Mouse (Mus musculus) limb, embryonic 12.5 days (tissue): ENCODE data around the gene Acbd5. TPM values are rescaled to one million over a fixed set of nuclear protein-coding genes. Genes with fewer than 3 reads are reported as not detected.

Experiments
- ATAC-seq: fragments of 200-750 bp; cut with Nextera tagmentation; 2 replicates; pipeline ENCODE4 v1.8.0; 2017; ENCODE audit warnings: low read depth, moderate TSS enrichment; ENCODE audit not compliant: insufficient number of reproducible peaks, insufficient read depth, low FRiP score, low TSS enrichment
- H3K27ac ChIP-seq: fragments of 300-500 bp; sonication (generic); 2 replicates; pipeline ENCODE4 v1.5.1; 2016; ENCODE audit warnings: mild to moderate bottlenecking, moderate library complexity
- H3K27me3 ChIP-seq: fragments of 300-500 bp; sonication (generic); 2 replicates; pipeline ENCODE4 v1.6.1; 2016; ENCODE audit warnings: mild to moderate bottlenecking, moderate library complexity
- H3K36me3 ChIP-seq: fragments of 300-500 bp; sonication (generic); 2 replicates; pipeline ENCODE4 v1.6.1; 2016; ENCODE audit warnings: mild to moderate bottlenecking, moderate library complexity
- H3K4me1 ChIP-seq: fragments of 300-500 bp; sonication (generic); replicated peaks from 2 replicates; pipeline ENCODE4 v1.6.1; 2016
- H3K4me2 ChIP-seq: fragments of 300-500 bp; sonication (generic); 2 replicates; pipeline ENCODE4 v1.6.1; 2016; ENCODE audit warnings: mild to moderate bottlenecking, moderate library complexity
- H3K4me3 ChIP-seq: fragments of 300-500 bp; sonication (generic); replicated peaks from 2 replicates; pipeline ENCODE4 v1.5.1; 2016; ENCODE audit warnings: mild to moderate bottlenecking
- H3K9ac ChIP-seq: fragments of 300-500 bp; sonication (generic); replicated peaks from 2 replicates; pipeline ENCODE4 v1.6.1; 2016; ENCODE audit warnings: mild to moderate bottlenecking, moderate library complexity
- H3K9me3 ChIP-seq: fragments of 300-500 bp; sonication (generic); 2 replicates; pipeline ENCODE4 v1.6.1; 2016; ENCODE audit warnings: mild to moderate bottlenecking, moderate library complexity
- WGBS: fragments of 180-500 bp; shearing (Covaris S2); methylation state at CpG from one replicate; pipeline ENCODE4 v1.1.7; 2016; 5-methylcytosine and 5-hydroxymethylcytosine counted together
- polyA plus RNA-seq: library from polyadenylated mRNA; unstranded; fragments of >200 nt; fragmentation: Nextera tagmentation; extraction: Ambion mirVana; gene quantifications from 2 replicates; pipeline ENCODE4 v1.2.1, GENCODE M21; 2016

The Acbd5 gene
- polyA plus RNA-seq, 1 experiment from 2014 or later: 38.3 TPM

DNA sequence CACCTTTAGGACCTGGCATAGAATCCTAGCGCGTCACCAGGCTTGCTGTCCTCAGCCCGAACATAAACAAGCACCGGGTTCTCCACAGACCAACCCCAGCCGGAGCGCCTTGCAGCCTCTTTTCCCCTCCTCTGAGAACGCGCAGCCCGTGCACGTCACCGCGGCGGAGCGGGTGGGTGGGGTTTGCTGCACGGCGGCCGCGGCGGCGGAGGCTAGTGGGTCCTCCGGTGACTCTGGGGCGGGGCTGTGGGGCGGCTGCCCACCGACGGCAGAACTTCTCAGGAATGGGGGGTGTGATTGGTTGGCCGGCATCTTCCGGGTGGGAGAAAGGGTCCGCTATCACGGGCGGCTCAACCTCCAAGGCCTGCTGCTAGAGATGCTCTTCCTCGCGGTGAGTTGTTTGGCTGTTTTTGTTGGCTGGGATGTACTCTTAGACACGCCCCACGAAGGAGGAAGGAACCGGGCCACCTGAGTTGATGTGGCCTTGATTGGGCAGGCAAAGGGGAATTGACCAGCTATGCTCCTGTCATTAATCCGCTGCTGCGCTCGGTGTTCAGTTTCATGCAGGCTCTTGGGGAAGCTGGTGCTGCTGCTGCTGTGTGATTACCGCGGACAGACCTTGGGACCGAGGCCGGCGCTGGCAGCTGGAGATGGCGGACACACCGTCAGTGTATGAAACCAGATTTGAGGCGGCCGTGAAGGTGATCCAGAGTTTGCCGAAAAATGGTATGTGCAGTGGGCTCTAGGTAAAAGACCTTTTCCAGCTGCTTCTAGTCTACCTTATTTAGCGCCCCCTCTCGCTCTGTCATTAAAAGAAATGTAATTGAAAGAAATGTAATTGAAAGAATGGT lies 1.2 kb downstream of the Acbd5 start:
- Histone ChIP-seq H3K27me3 (no peaks in the 10 kb centered on the region), H3K27ac (peak overlapping the region; percentile 95), H3K4me1 (no peaks in the 10 kb centered on the region), H3K4me3 (peak overlapping the region; percentile 65), H3K36me3 (0 out of 2 replicates have a peak, but pooled peaks cover 3% of the 10 kb centered on the region), H3K9me3 (no peaks in the 10 kb centered on the region), H3K9ac (peak overlapping the region; percentile 73), H3K4me2 (peak overlapping the region; percentile 92)
- under 1% methylated on average over 48 of the region's 50 CpGs for WGBS
- peak; percentile 87 for ATAC-seq

DNA sequence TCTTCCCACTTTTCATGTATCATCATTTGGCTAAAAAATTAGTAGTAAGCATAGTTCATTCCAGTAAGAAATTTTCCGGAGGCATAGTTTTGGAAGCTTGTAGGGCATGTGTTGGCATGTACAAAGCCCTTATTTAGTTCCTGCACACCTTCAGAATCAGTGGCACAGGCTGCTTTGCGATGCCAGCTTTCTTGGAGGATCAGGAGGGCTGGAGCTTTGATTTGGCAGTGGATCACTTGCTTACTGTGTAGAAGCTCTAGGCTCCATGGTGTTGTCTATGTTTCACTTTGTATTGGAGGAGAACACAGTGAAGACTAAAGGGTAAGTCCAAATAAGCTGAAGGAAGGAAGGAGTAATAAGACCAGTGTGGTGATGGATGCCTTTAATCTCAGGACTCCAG lies 2.5 kb downstream of the Acbd5 start:
- WGBS: 97% methylated on average over 2 of the region's 2 CpGs
- Histone ChIP-seq H3K4me1 (no peaks in the 10 kb centered on the region), H3K27me3 (no peaks in the 10 kb centered on the region), H3K9me3 (no peaks in the 10 kb centered on the region), H3K4me2 (no peak overlapping the region), H3K36me3 (peaks cover 9% of the 10 kb centered on the region; the same call in 1 of the 2 replicates), H3K9ac (no peak overlapping the region), H3K4me3 (no peak overlapping the region), H3K27ac (no peak overlapping the region)
- no peak for ATAC-seq

DNA sequence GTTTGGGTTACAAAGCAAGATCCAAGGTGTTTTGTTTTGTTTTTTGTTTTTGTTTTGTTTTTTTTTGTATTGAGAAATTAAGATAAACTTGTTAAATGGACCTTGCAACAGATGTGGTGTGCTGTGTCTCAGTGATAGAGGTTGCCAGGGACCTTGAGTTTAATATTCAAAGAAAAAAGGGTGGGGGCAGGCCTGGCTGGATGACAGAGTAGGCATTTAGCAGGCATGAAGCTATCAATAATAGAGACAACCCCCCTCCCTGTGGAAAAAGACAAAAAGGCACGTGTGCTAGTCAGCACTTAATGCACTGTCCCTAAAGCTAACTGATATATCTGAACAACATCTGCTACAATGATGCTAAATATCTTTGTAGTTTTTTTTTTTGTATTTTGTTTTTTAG lies 3.4 kb downstream of the Acbd5 start:
- H3K9ac ChIP-seq: no peak overlapping the region
- H3K9me3 ChIP-seq: no peaks in the 10 kb centered on the region
- WGBS: 83% methylated on average over 1 of the region's 1 CpGs
- ATAC-seq: no peak
- peaks cover 14% of the 10 kb centered on the region for H3K36me3 ChIP-seq
- no peak overlapping the region for H3K4me2 ChIP-seq
- H3K4me3 ChIP-seq: no peak overlapping the region
- H3K4me1 ChIP-seq: no peaks in the 10 kb centered on the region
- H3K27ac ChIP-seq: no peak overlapping the region
- H3K27me3 ChIP-seq: no peaks in the 10 kb centered on the region

DNA sequence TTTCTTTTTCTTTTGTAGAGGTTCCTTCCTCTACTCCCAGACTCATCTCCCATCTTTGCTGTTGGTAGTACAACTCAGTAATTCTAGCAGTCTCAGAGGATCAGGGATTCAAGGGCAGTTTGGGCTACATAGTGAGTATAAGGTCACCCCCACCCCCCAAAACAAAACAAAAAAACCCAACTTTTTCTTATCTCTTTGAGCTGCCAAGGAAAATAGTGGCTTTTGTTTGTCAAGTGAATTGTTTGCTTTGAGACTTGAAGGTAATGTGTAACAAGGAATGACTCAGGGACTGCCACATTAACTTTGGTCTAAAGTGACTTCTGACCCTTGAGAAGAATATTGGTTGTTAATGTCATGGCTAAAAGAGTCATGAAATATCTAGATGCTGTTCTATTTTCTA lies 7.9 kb downstream of the Acbd5 start:
- Histone ChIP-seq H3K9ac (no peak overlapping the region), H3K9me3 (no peaks in the 10 kb centered on the region), H3K4me1 (no peaks in the 10 kb centered on the region), H3K36me3 (peaks cover 45% of the 10 kb centered on the region), H3K4me3 (no peak overlapping the region), H3K4me2 (no peak overlapping the region), H3K27me3 (no peaks in the 10 kb centered on the region), H3K27ac (no peak overlapping the region)
- ATAC-seq: no peak

DNA sequence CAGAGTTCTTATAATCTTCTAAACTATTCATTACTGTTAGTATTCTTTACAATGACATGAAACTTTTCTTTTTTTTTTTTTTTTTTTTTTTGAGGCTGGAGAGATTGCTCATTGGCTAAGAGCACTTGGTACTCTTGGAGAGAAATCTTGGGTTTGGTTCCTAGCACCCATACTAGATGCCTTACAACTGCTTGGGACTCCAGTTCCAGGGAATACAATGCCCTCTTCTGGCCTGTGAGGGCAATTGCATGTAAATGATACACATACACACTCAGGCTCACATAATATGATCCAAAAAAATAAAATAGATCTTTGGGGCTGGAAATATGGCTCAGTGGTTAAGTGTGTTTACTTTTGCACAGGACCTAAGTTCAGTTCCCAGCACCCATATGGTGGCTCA lies 8.8 kb downstream of the Acbd5 start:
- Histone ChIP-seq H3K9me3 (no peaks in the 10 kb centered on the region), H3K9ac (no peak overlapping the region), H3K4me3 (no peak overlapping the region), H3K4me1 (no peaks in the 10 kb centered on the region), H3K27me3 (no peaks in the 10 kb centered on the region), H3K27ac (no peak overlapping the region), H3K36me3 (peaks cover 53% of the 10 kb centered on the region), H3K4me2 (no peak overlapping the region)
- ATAC-seq: no peak

DNA sequence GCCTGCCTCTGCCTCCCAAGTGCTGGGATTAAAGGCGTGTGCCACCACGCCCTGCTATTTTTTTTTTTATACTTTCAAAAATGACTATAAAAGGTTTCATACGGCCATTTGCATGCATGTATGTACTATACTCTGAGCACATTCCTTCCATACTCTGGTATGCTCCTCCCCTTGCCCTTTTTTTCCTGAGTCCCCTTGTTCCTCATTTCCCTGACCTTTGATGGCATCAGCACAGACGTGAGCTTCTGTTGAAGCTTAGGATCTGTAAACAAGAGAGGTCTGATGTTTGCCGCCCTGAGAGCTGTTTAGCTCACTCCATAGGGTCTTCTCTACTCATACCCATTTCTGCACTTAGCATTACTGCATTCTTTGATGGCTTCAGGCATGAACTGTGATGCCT lies 9.7 kb downstream of the Acbd5 start:
- Histone ChIP-seq H3K4me3 (no peak overlapping the region), H3K27ac (no peak overlapping the region), H3K9me3 (no peaks in the 10 kb centered on the region), H3K4me2 (no peak overlapping the region), H3K27me3 (no peaks in the 10 kb centered on the region), H3K36me3 (peaks cover 59% of the 10 kb centered on the region), H3K4me1 (no peaks in the 10 kb centered on the region), H3K9ac (no peak overlapping the region)
- WGBS: 89% methylated on average over 5 of the region's 5 CpGs
- ATAC-seq: no peak

DNA sequence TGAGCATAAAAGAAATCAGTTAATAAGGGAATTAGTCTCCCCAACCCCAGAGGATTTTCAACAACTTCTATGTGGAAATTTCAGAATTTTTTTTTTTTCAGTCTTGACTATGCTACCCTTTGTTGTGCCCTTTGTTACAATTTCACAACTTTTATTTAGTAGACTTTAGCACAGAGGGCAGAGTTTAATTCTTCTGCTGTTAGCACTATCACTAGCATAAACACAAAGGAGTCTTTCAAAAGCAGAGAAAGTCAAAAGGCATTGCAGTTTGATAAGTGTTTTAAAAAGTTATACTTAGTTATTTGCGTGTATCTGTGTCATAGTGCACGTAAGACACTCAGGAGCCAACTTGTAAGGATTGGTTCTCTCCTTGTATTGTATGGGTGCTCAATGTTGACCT lies 10.6 kb downstream of the Acbd5 start:
- Histone ChIP-seq H3K9me3 (no peaks in the 10 kb centered on the region), H3K4me2 (no peak overlapping the region), H3K4me1 (no peaks in the 10 kb centered on the region), H3K27me3 (no peaks in the 10 kb centered on the region), H3K36me3 (peaks cover 66% of the 10 kb centered on the region), H3K27ac (no peak overlapping the region), H3K4me3 (no peak overlapping the region), H3K9ac (no peak overlapping the region)
- 97% methylated on average over 2 of the region's 2 CpGs for WGBS
- ATAC-seq: no peak

DNA sequence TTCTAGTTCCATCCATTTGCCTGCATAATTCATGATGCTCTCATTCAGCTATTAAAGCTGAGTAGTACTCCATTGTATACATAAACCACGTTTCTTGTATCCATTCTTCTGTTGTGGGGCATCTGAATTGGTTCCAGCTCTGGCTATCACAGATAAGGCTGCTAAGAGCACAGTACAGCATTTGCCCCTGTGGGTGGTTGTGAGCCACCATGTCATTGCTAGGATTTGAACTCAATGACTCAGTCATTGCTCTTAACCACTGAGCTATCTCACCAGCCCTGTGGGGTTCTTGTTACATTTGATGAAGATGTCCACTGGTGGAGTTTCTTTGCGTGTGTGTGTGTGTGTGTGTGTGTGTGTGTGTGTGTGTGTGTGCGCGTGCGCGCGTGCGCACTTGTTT lies 16.6 kb downstream of the Acbd5 start:
- Histone ChIP-seq H3K4me1 (no peaks in the 10 kb centered on the region), H3K27me3 (no peaks in the 10 kb centered on the region), H3K4me3 (no peak overlapping the region), H3K36me3 (peaks cover 82% of the 10 kb centered on the region), H3K9me3 (no peaks in the 10 kb centered on the region), H3K27ac (no peak overlapping the region), H3K4me2 (no peak overlapping the region), H3K9ac (no peak overlapping the region)
- ATAC-seq: no peak
- 94% methylated on average over 8 of the region's 8 CpGs for WGBS

DNA sequence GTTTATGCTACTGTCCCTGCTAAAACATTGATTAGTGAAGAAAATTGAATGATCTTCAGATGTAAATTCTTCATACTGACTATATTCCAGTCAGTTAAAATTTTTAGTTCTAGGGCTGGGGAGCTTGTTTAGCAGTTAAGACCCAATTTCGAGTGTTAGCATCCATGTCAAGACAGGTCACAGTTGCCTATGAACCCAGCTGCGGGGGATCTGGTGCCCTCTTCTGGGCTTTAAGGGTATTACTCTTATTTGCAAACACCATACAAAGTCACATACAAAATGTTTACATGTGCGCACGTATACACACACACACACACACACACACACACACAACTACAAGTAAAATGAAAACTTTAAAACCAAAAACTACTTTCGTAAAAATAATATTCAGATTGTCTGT lies 24.2 kb downstream of the Acbd5 start:
- ATAC-seq: no peak
- H3K4me3 ChIP-seq: no peak overlapping the region
- H3K4me2 ChIP-seq: no peak overlapping the region
- H3K4me1 ChIP-seq: no peaks in the 10 kb centered on the region
- H3K9ac ChIP-seq: no peak overlapping the region
- 52% methylated on average over 5 of the region's 5 CpGs for WGBS
- peaks cover 80% of the 10 kb centered on the region for H3K36me3 ChIP-seq
- no peak overlapping the region for H3K27ac ChIP-seq
- H3K27me3 ChIP-seq: no peaks in the 10 kb centered on the region
- H3K9me3 ChIP-seq: no peaks in the 10 kb centered on the region

DNA sequence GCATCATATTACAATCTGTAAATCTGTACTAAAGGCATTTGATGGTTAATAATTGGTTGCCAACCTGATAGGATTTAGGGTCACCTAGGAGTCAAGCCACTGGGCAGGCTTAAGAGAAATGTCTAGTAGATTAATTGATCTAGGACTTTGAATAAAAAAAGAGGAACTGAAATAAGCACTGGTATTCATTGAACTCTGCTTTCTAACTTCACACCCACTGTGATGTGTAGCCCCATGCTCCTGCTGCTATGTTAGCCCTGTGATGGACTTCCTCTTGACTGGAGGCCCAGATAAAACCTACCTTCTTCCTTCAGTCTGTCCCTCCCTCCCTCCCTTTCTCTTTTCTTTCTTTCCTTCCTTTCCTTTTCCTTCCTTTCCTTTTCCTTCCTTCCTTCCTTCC lies 29.1 kb downstream of the Acbd5 start:
- H3K4me3 ChIP-seq: no peak overlapping the region
- H3K9me3 ChIP-seq: no peaks in the 10 kb centered on the region; the same call in 1 of the 2 replicates
- no peak overlapping the region for H3K9ac ChIP-seq
- H3K4me1 ChIP-seq: no peaks in the 10 kb centered on the region
- no peak overlapping the region for H3K27ac ChIP-seq
- H3K4me2 ChIP-seq: no peak overlapping the region
- ATAC-seq: no peak
- no peaks in the 10 kb centered on the region for H3K27me3 ChIP-seq
- H3K36me3 ChIP-seq: peaks cover 53% of the 10 kb centered on the region

DNA sequence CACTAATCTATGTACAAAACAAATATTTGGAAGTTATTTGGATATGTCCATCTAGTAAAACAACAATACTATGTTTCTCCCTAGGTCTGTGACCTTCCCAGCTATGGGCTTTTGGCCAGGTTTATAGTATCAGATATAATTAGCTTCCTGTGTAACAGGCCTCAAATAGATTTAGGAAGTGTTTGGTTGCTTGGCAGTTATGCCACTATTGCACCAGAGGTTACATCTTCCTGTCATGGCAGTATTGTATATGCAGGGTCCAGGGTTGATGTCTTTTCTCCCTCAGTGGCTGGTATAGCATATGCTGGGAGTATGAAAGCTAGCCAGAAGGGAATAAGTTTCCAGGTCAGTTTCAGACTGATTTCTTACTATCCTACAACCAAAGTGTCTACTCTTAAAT lies 34.3 kb downstream of the Acbd5 start:
- Histone ChIP-seq H3K4me1 (no peaks in the 10 kb centered on the region), H3K4me2 (no peak overlapping the region), H3K4me3 (no peak overlapping the region), H3K27ac (no peak overlapping the region), H3K36me3 (peaks cover 28% of the 10 kb centered on the region), H3K9ac (no peak overlapping the region), H3K9me3 (no peaks in the 10 kb centered on the region; the same call in 1 of the 2 replicates), H3K27me3 (no peaks in the 10 kb centered on the region)
- ATAC-seq: no peak

DNA sequence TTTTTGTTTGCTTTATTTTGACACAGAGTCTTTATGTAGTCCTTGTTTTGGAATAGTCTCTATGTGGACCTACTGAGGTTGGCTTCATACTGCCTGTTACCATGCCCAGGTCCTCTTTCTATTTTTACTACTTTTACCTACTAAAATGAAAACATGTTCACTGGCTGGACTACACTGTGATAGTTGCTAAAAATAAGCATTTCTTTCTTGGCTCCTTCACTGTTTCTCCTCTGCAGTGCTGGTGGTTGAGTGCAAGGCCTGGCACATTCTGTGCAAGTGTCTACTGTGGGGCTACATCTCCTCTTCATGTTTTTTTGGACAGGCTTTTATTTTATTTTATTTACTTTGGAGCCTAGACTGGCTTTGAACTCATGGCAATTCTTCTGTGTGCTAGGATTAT lies 51.6 kb downstream of the Acbd5 start:
- Histone ChIP-seq H3K27me3 (no peaks in the 10 kb centered on the region), H3K27ac (no peak overlapping the region), H3K36me3 (peaks cover 38% of the 10 kb centered on the region), H3K9me3 (no peaks in the 10 kb centered on the region), H3K9ac (no peak overlapping the region), H3K4me2 (no peak overlapping the region), H3K4me3 (no peak overlapping the region), H3K4me1 (no peaks in the 10 kb centered on the region)
- ATAC-seq: no peak
